Mouse (Mus musculus) macrophage (primary cell): ENCODE measurements around the gene Fmn2. TPM values are rescaled to one million over a fixed set of nuclear protein-coding genes. Genes with fewer than 3 reads are reported as not detected.

Source experiments
- H3K27ac ChIP-seq: fragments of 350-480 bp; formaldehyde crosslinking; 2 replicates; pipeline ENCODE4 v1.9.0; 2021
- H3K36me3 ChIP-seq: fragments of 350-480 bp; formaldehyde crosslinking; 2 replicates; pipeline ENCODE4 v1.9.0; 2021; ENCODE audit errors: inconsistent target
- H3K4me3 ChIP-seq: fragments of 350-480 bp; formaldehyde crosslinking; 2 replicates; pipeline ENCODE4 v1.9.0; 2021; ENCODE audit errors: inconsistent target
- H3K79me2 ChIP-seq: fragments of 350-480 bp; formaldehyde crosslinking; 2 replicates; pipeline ENCODE4 v1.9.0; 2021; ENCODE audit errors: inconsistent target
- WGBS: methylation state at CpG from one replicate; pipeline ENCODE4 v1.1.7; 2026; ENCODE audit warnings: inconsistent platforms; ENCODE audit not compliant: missing documents; 5-methylcytosine and 5-hydroxymethylcytosine counted together
- polyA plus RNA-seq: library from polyadenylated mRNA; stranded (reverse); fragments of 250-400 nt; gene quantifications from 3 replicates; pipeline ENCODE4 v1.2.4, GENCODE M21; 2018; ENCODE audit warnings: inconsistent platforms

The Fmn2 gene
- polyA plus RNA-seq, 1 experiment from 2014 or later = not detected

GRCm38 (mm10) chr1:174748520-174748919 is 246.9 kb downstream of the Fmn2 start:
- no peaks in the 10 kb centered on the region for H3K36me3 ChIP-seq
- no peaks in the 10 kb centered on the region for H3K79me2 ChIP-seq
- H3K4me3 ChIP-seq = no peak overlapping the region
- WGBS = 88% methylated on average over 4 of the region's 4 CpGs
- no peak overlapping the region for H3K27ac ChIP-seq

GRCm38 (mm10) chr1:174750893-174751461 is 249.4 kb downstream of the Fmn2 start:
- Histone ChIP-seq H3K36me3 (no peaks in the 10 kb centered on the region), H3K79me2 (no peaks in the 10 kb centered on the region), H3K27ac (no peak overlapping the region), H3K4me3 (no peak overlapping the region)
- 70% methylated on average over 3 of the region's 3 CpGs for WGBS

- H3K4me3 ChIP-seq = no peak overlapping the region
- H3K27ac ChIP-seq = no peak overlapping the region
- H3K79me2 ChIP-seq = no peaks in the 10 kb centered on the region
- no peaks in the 10 kb centered on the region for H3K36me3 ChIP-seq
- WGBS = 91% methylated on average over 6 of the region's 6 CpGs
Observed at GRCm38 (mm10) chr1:174759354-174759753, 257.7 kb downstream of the Fmn2 start.

- Histone ChIP-seq H3K4me3 (no peak overlapping the region), H3K36me3 (no peaks in the 10 kb centered on the region), H3K27ac (no peak overlapping the region), H3K79me2 (no peaks in the 10 kb centered on the region)
- 79% methylated on average over 2 of the region's 2 CpGs for WGBS
Observed at GRCm38 (mm10) chr1:174765757-174766156, 264.1 kb downstream of the Fmn2 start.

GRCm38 (mm10) chr1:174766852-174767251 is 265.2 kb downstream of the Fmn2 start:
- no peak overlapping the region for H3K4me3 ChIP-seq
- 91% methylated on average over 3 of the region's 3 CpGs for WGBS
- H3K36me3 ChIP-seq = no peaks in the 10 kb centered on the region
- H3K27ac ChIP-seq = no peak overlapping the region
- H3K79me2 ChIP-seq = no peaks in the 10 kb centered on the region

GRCm38 (mm10) chr1:174771871-174772281 is 270.3 kb downstream of the Fmn2 start:
- Histone ChIP-seq H3K36me3 (no peaks in the 10 kb centered on the region), H3K27ac (no peak overlapping the region), H3K79me2 (no peaks in the 10 kb centered on the region), H3K4me3 (no peak overlapping the region)
- WGBS = 87% methylated on average over 4 of the region's 4 CpGs

- no peaks in the 10 kb centered on the region for H3K36me3 ChIP-seq
- H3K79me2 ChIP-seq = no peaks in the 10 kb centered on the region
- 87% methylated on average over 4 of the region's 4 CpGs for WGBS
- no peak overlapping the region for H3K27ac ChIP-seq
- H3K4me3 ChIP-seq = no peak overlapping the region
Observed at GRCm38 (mm10) chr1:174781037-174781436, 279.4 kb downstream of the Fmn2 start.

GRCm38 (mm10) chr1:174788617-174789016 is 287.0 kb downstream of the Fmn2 start:
- Histone ChIP-seq H3K36me3 (no peaks in the 10 kb centered on the region), H3K27ac (no peak overlapping the region), H3K79me2 (no peaks in the 10 kb centered on the region), H3K4me3 (no peak overlapping the region)
- WGBS = 89% methylated on average over 2 of the region's 2 CpGs

GRCm38 (mm10) chr1:174811846-174812245 is 310.2 kb downstream of the Fmn2 start:
- H3K36me3 ChIP-seq = no peaks in the 10 kb centered on the region
- no peaks in the 10 kb centered on the region for H3K79me2 ChIP-seq
- 76% methylated on average over 4 of the region's 4 CpGs for WGBS
- H3K4me3 ChIP-seq = no peak overlapping the region
- H3K27ac ChIP-seq = no peak overlapping the region

- no peak overlapping the region for H3K27ac ChIP-seq
- no peak overlapping the region for H3K4me3 ChIP-seq
- 46% methylated on average over 8 of the region's 8 CpGs for WGBS
Observed at GRCm38 (mm10) chr1:174826562-174826961, 324.9 kb downstream of the Fmn2 start.

GRCm38 (mm10) chr1:174836861-174837260 is 335.2 kb downstream of the Fmn2 start:
- 96% methylated on average over 17 of the region's 23 CpGs for WGBS
- Histone ChIP-seq H3K79me2 (no peaks in the 10 kb centered on the region), H3K36me3 (no peaks in the 10 kb centered on the region), H3K27ac (no peak overlapping the region), H3K4me3 (no peak overlapping the region)

More at GRCm38 (mm10) chr1:174826562-174826961, 324.9 kb downstream of the Fmn2 start:
- Histone ChIP-seq H3K79me2 (no peaks in the 10 kb centered on the region), H3K36me3 (no peaks in the 10 kb centered on the region)

- Histone ChIP-seq H3K4me3 (no peak overlapping the region), H3K36me3 (no peaks in the 10 kb centered on the region), H3K79me2 (no peaks in the 10 kb centered on the region), H3K27ac (no peak overlapping the region)
- 92% methylated on average over 6 of the region's 6 CpGs for WGBS
Observed at GRCm38 (mm10) chr1:174844786-174845185, 343.2 kb downstream of the Fmn2 start.

- Histone ChIP-seq H3K27ac (no peak overlapping the region), H3K36me3 (no peaks in the 10 kb centered on the region), H3K79me2 (no peaks in the 10 kb centered on the region), H3K4me3 (no peak overlapping the region)
- 78% methylated on average over 2 of the region's 2 CpGs for WGBS
Observed at GRCm38 (mm10) chr1:174856188-174856587, 354.6 kb downstream of the Fmn2 start.

GRCm38 (mm10) chr1:174860407-174861118 is 358.9 kb downstream of the Fmn2 start:
- H3K27ac ChIP-seq = no peak overlapping the region
- no peak overlapping the region for H3K4me3 ChIP-seq
- H3K36me3 ChIP-seq = no peaks in the 10 kb centered on the region
- WGBS = 94% methylated on average over 10 of the region's 10 CpGs
- H3K79me2 ChIP-seq = no peaks in the 10 kb centered on the region
